In the genomic region with DNA sequence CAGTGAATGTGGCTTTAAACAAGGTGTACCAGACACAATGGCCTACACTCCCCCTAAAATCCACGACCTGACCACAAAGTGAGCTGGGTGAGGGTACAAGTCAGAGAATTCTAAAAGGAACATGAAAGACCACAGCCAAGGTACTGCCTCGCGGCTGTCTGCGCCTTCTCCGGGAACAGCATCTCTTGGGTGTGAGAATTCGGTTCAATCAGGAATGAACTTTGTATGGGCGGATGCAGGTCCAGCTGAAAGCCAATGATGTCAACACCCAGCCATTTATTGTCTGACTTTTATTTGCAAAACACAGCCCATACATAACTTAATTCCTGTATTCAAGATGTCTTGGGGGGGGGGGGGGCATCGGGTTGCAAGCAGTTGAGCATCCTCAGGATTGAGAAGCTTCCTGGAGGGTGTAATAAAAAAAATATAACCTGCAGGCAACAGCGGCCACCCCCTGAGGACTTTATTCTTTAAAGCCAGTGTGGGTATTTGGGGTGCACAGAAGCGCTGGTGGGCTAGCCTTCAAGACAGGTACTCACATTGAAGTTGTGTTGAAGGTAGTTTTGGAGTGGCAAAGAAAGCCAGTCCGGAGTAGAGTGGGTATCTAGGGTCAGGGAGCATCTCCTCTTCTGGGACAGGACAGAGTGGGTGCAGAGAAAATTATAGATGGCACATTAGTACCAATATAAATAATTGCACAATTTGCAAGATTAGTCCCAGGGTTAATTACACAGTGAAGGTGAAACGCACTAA, we compare ENCODE assay signal across 8 mouse cellular contexts. TPM values are rescaled to one million over a fixed set of nuclear protein-coding genes. Genes with fewer than 3 reads are reported as not detected.
A peak's percentile ranks its signal among the peaks of the same experiment; 100 is the strongest.
DNase-seq lines count a peak whose midpoint lies in the region; ATAC-seq and TF ChIP-seq lines count a peak whose summit lies in the region.

No protein-coding gene starts in this region.

- H3K4me1 ChIP-seq in heart, embryonic 15.5 days (replicated peaks), result peaks cover 35% of the 10 kb centered on the region
- H3K4me1 ChIP-seq in bone marrow macrophage, adult 2 months (ENCODE audit: control insufficient read depth, insufficient read depth, low read length), result peaks cover 10% of the 10 kb centered on the region
- peaks cover 35% of the 10 kb centered on the region for H3K4me1 ChIP-seq in hindbrain, embryonic 12.5 days
- H3K4me1 ChIP-seq in midbrain, embryonic 11.5 days (ENCODE audit: control insufficient read depth, insufficient read depth, low read length), result peaks cover 24% of the 10 kb centered on the region

- H3K4me2 ChIP-seq in heart, embryonic 15.5 days, result peak overlapping the region; percentile 97
- H3K4me2 ChIP-seq in hindbrain, embryonic 12.5 days (replicated peaks), result peak overlapping the region; percentile 98
- H3K4me2 ChIP-seq in midbrain, embryonic 11.5 days, result peak overlapping the region; percentile 66; the same call in 1 of the 2 replicates

- TF ChIP-seq CTCF in bone marrow macrophage, adult 2 months (IDR thresholded peaks at IDR 0.05; ENCODE audit: low read depth, low read length), result no peak

- H3K4me3 ChIP-seq in heart, embryonic 15.5 days, result peak overlapping the region; percentile 87
- peak overlapping the region; percentile 57; the same call in 1 of the 2 replicates for H3K4me3 ChIP-seq in bone marrow macrophage, adult 2 months (ENCODE audit: insufficient read depth, low read length)
- H3K4me3 ChIP-seq in hindbrain, embryonic 12.5 days, result peak overlapping the region; percentile 76; the same call in 1 of the 2 replicates
- H3K4me3 ChIP-seq in midbrain, embryonic 11.5 days (ENCODE audit: low read depth, low read length), result peak overlapping the region; percentile 86

- peaks cover 5% of the 10 kb centered on the region; the same call in 1 of the 2 replicates for H3K36me3 ChIP-seq in heart, embryonic 15.5 days
- H3K36me3 ChIP-seq in hindbrain, embryonic 12.5 days, result peaks cover 5% of the 10 kb centered on the region
- H3K36me3 ChIP-seq in midbrain, embryonic 11.5 days (ENCODE audit: control insufficient read depth, insufficient read depth, low read length), result peaks cover 9% of the 10 kb centered on the region

- H3K9me3 ChIP-seq in heart, embryonic 15.5 days (replicated peaks), result no peaks in the 10 kb centered on the region
- H3K9me3 ChIP-seq in hindbrain, embryonic 12.5 days (replicated peaks), result no peaks in the 10 kb centered on the region
- H3K9me3 ChIP-seq in midbrain, embryonic 11.5 days (ENCODE audit: control insufficient read depth, low read length), result no peaks in the 10 kb centered on the region

- WGBS in heart, embryonic 15.5 days, result 76% methylated on average over 12 of the region's 12 CpGs
- 76% methylated on average over 12 of the region's 12 CpGs for WGBS in hindbrain, embryonic 12.5 days
- 75% methylated on average over 12 of the region's 12 CpGs for WGBS in midbrain, embryonic 11.5 days

- no peak for ATAC-seq in heart, embryonic 15.5 days (replicated peaks; ENCODE audit: insufficient number of reproducible peaks, insufficient read depth, low FRiP score, low read depth)
- no peak for ATAC-seq in hindbrain, embryonic 12.5 days (ENCODE audit: low FRiP score)
- ATAC-seq in midbrain, embryonic 11.5 days (ENCODE audit: low FRiP score), result no peak

- H3K27me3 ChIP-seq in heart, embryonic 15.5 days, result no peaks in the 10 kb centered on the region
- H3K27me3 ChIP-seq in hindbrain, embryonic 12.5 days, result no peaks in the 10 kb centered on the region
- H3K27me3 ChIP-seq in midbrain, embryonic 11.5 days (ENCODE audit: control insufficient read depth, insufficient read depth, low read length), result no peaks in the 10 kb centered on the region

- no peak for DNase-seq in heart, adult 11 months
- no peak for DNase-seq in midbrain, embryonic 11.5 days (ENCODE audit: low spot score, missing footprints)
- no peak for DNase-seq in left cerebral cortex, postnatal 36 days (ENCODE audit: low spot score in 2 of 2)
- DNase-seq in retina, postnatal 1 day, result no peak
- no peak for DNase-seq in kidney, postnatal 36 days

- peak overlapping the region; percentile 53 for H3K9ac ChIP-seq in heart, embryonic 15.5 days
- H3K9ac ChIP-seq in hindbrain, embryonic 12.5 days, result peak overlapping the region; percentile 97
- peak overlapping the region; percentile 60 for H3K9ac ChIP-seq in midbrain, embryonic 11.5 days (ENCODE audit: low read length)

- no peak for TF ChIP-seq POLR2A in bone marrow macrophage, adult 2 months (IDR thresholded peaks at IDR 0.05; ENCODE audit: borderline replicate concordance, low read depth, low read length)

- peak overlapping the region; percentile 88 for H3K27ac ChIP-seq in heart, embryonic 15.5 days
- H3K27ac ChIP-seq in bone marrow macrophage, adult 2 months (ENCODE audit: insufficient read depth, low read depth, low read length), result peak overlapping the region; percentile 70
- peak overlapping the region; percentile 92 for H3K27ac ChIP-seq in hindbrain, embryonic 12.5 days
- H3K27ac ChIP-seq in midbrain, embryonic 11.5 days (ENCODE audit: low read depth, low read length), result peak overlapping the region; percentile 76

- intact Hi-C loops in left cerebral cortex, postnatal 36 days (cut with DNase I), result loop anchor here (5.0 kb wide), 2 partner anchors 41 to 56 kb away; partner anchors contain the start of genes Dxo, Nelfe, Skiv2l and Stk19

RNA-seq across cellular contexts. Expression of gene C2, which starts 4.8 kb away (rescaled TPM):
- polyA plus RNA-seq in heart, embryonic 15.5 days (2015; fragmentation: Nextera tagmentation; extraction: Ambion mirVana), result 2.0 and 3.3 TPM in 2 replicates
- polyA plus RNA-seq in bone marrow macrophage, adult 2 months (2012; ENCODE audit: insufficient read depth, insufficient read length, missing spikeins), result not detected in 2 replicates
- polyA plus RNA-seq in hindbrain, embryonic 12.5 days (2016; fragmentation: Nextera tagmentation; extraction: Ambion mirVana), result 1.4 and 2.6 TPM in 2 replicates
- polyA plus RNA-seq in midbrain, embryonic 11.5 days (2014; fragmentation: Nextera tagmentation; extraction: Ambion mirVana), result 0.83 and 1.5 TPM in 2 replicates
- total RNA-seq in left cerebral cortex, postnatal 36 days (2021), result 1 to 10 TPM; 2.4 to 2.5 TPM

RNA-seq across cellular contexts. Expression of gene Ehmt2, which starts 5.0 kb away (rescaled TPM):
- polyA plus RNA-seq in heart, embryonic 15.5 days (2015; fragmentation: Nextera tagmentation; extraction: Ambion mirVana), result 31.7 and 48.8 TPM in 2 replicates
- 145 and 150 TPM in 2 replicates for polyA plus RNA-seq in bone marrow macrophage, adult 2 months (2012; ENCODE audit: insufficient read depth, insufficient read length, missing spikeins)
- polyA plus RNA-seq in hindbrain, embryonic 12.5 days (2016; fragmentation: Nextera tagmentation; extraction: Ambion mirVana), result 110 and 113 TPM in 2 replicates
- 56.9 and 60.5 TPM in 2 replicates for polyA plus RNA-seq in midbrain, embryonic 11.5 days (2014; fragmentation: Nextera tagmentation; extraction: Ambion mirVana)
- 100 to 1,000 TPM; 162 to 194 TPM for total RNA-seq in left cerebral cortex, postnatal 36 days (2021)

RNA-seq across cellular contexts. Expression of gene Gm20547, which starts 11.4 kb away (rescaled TPM):
- polyA plus RNA-seq in heart, embryonic 15.5 days (2015; fragmentation: Nextera tagmentation; extraction: Ambion mirVana), result not detected in 2 replicates
- polyA plus RNA-seq in bone marrow macrophage, adult 2 months (2012; ENCODE audit: insufficient read depth, insufficient read length, missing spikeins), result 0.27 TPM in 1 of 2 replicates, not detected in the other
- 0.10 and 0.29 TPM in 2 replicates for polyA plus RNA-seq in hindbrain, embryonic 12.5 days (2016; fragmentation: Nextera tagmentation; extraction: Ambion mirVana)
- 0.05 and 0.15 TPM in 2 replicates for polyA plus RNA-seq in midbrain, embryonic 11.5 days (2014; fragmentation: Nextera tagmentation; extraction: Ambion mirVana)
- total RNA-seq in left cerebral cortex, postnatal 36 days (2021), result not detected

RNA-seq across cellular contexts. Expression of gene Zbtb12, which starts 14.0 kb away (rescaled TPM):
- polyA plus RNA-seq in heart, embryonic 15.5 days (2015; fragmentation: Nextera tagmentation; extraction: Ambion mirVana), result 1.1 and 1.8 TPM in 2 replicates
- polyA plus RNA-seq in bone marrow macrophage, adult 2 months (2012; ENCODE audit: insufficient read depth, insufficient read length, missing spikeins), result 4.0 and 4.6 TPM in 2 replicates
- 12.0 and 12.8 TPM in 2 replicates for polyA plus RNA-seq in hindbrain, embryonic 12.5 days (2016; fragmentation: Nextera tagmentation; extraction: Ambion mirVana)
- 2.5 and 2.9 TPM in 2 replicates for polyA plus RNA-seq in midbrain, embryonic 11.5 days (2014; fragmentation: Nextera tagmentation; extraction: Ambion mirVana)
- total RNA-seq in left cerebral cortex, postnatal 36 days (2021), result 1 to 10 TPM; 6.5 to 8.6 TPM

RNA-seq across cellular contexts. Expression of gene Slc44a4, which starts 21.0 kb away (rescaled TPM):
- polyA plus RNA-seq in heart, embryonic 15.5 days (2015; fragmentation: Nextera tagmentation; extraction: Ambion mirVana), result 0.08 TPM in 1 of 2 replicates, not detected in the other
- polyA plus RNA-seq in bone marrow macrophage, adult 2 months (2012; ENCODE audit: insufficient read depth, insufficient read length, missing spikeins), result not detected in 2 replicates
- polyA plus RNA-seq in hindbrain, embryonic 12.5 days (2016; fragmentation: Nextera tagmentation; extraction: Ambion mirVana), result 0.13 and 0.15 TPM in 2 replicates
- not detected in 2 replicates for polyA plus RNA-seq in midbrain, embryonic 11.5 days (2014; fragmentation: Nextera tagmentation; extraction: Ambion mirVana)
- under 1 TPM; 0.23 to 0.69 TPM for total RNA-seq in left cerebral cortex, postnatal 36 days (2021)
